Mouse (Mus musculus): ENCODE results near the gene Bid. TPM values are rescaled to one million over a fixed set of nuclear protein-coding genes. Genes with fewer than 3 reads are reported as not detected.

Bid gene
- total and polyA plus RNA-seq, 3 experiments: 28.2 to 50.2 TPM; not detected in 1

GRCm38 (mm10) chr6:120906521-120906920, 10.1 kb downstream of the Bid start:
- Histone ChIP-seq H3K4me1 (ENCODE audit: control insufficient read depth in 1 of 2, insufficient read depth in 2 of 2, low read length in 2 of 2) (peaks cover 14 to 43% of the 10 kb centered on the region in 2 experiments), H3K36me3 (ENCODE audit: control insufficient read depth in 1 of 2, insufficient read depth in 2 of 2, low read length in 2 of 2) (peaks cover 2 to 36% of the 10 kb centered on the region in 2 experiments)
- TF ChIP-seq RCOR1 (IDR thresholded peaks at IDR 0.05; ENCODE audit: low read depth, low read length): no peak
- TF ChIP-seq ZMIZ1 (IDR thresholded peaks at IDR 0.05; ENCODE audit: low read depth, low read length): no peak
- no peak for TF ChIP-seq RAD21 (IDR thresholded peaks at IDR 0.05; ENCODE audit: low read depth, low read length)
- no peak for TF ChIP-seq MAZ (IDR thresholded peaks at IDR 0.05; ENCODE audit: low read depth, low read length)
- no peak for TF ChIP-seq E2F4 (IDR thresholded peaks at IDR 0.05; ENCODE audit: borderline replicate concordance, low read depth, low read length)
- no peak for TF ChIP-seq CTCF (IDR thresholded peaks at IDR 0.05 in 2 of 3, conservative IDR thresholded peaks at IDR 0.05 in 1 of 3; ENCODE audit: control insufficient read depth in 1 of 3, insufficient read depth in 1 of 3, low read depth in 2 of 3, low read length in 3 of 3, poor library complexity in 1 of 3, severe bottlenecking in 1 of 3)
- no peak for TF ChIP-seq KAT2A (conservative IDR thresholded peaks at IDR 0.05; ENCODE audit: low read depth, low read length)
- no peak for TF ChIP-seq SIN3A (IDR thresholded peaks at IDR 0.05; ENCODE audit: low read length)
- no peak for TF ChIP-seq USF1 (IDR thresholded peaks at IDR 0.05; ENCODE audit: low read depth, low read length)
- no peak for TF ChIP-seq CHD2 (IDR thresholded peaks at IDR 0.05; ENCODE audit: low read length)
- TF ChIP-seq MAX (IDR thresholded peaks at IDR 0.05; ENCODE audit: low read length): no peak
- no peak for TF ChIP-seq EP300 (IDR thresholded peaks at IDR 0.05; ENCODE audit: low read depth in 1 of 2, low read length in 2 of 2)
- TF ChIP-seq GABPA (IDR thresholded peaks at IDR 0.05; ENCODE audit: low read depth, low read length): no peak
- TF ChIP-seq MAFK (IDR thresholded peaks at IDR 0.05; ENCODE audit: borderline replicate concordance, low read depth, low read length): no peak
- no peak for TF ChIP-seq MXI1 (IDR thresholded peaks at IDR 0.05; ENCODE audit: low read depth, low read length)
- TF ChIP-seq MYB (IDR thresholded peaks at IDR 0.05; ENCODE audit: low read depth, low read length): no peak
- TF ChIP-seq MEF2A (IDR thresholded peaks at IDR 0.05; ENCODE audit: extremely low read depth, insufficient replicate concordance, low read depth, low read length, poor library complexity, severe bottlenecking): no peak
- TF ChIP-seq ZNF384 (IDR thresholded peaks at IDR 0.05; ENCODE audit: low read depth, low read length): no peak

GRCm38 (mm10) chr6:120905111-120905510, 11.5 kb downstream of the Bid start:
- no peak overlapping the region for H3K27ac ChIP-seq (ENCODE audit: control insufficient read depth, low read depth, low read length)
- DNase-seq (ENCODE audit: low read depth, low spot score): no peak
- peaks cover 10 to 29% of the 10 kb centered on the region in 2 experiments for H3K4me1 ChIP-seq (ENCODE audit: control insufficient read depth in 1 of 2, insufficient read depth in 2 of 2, low read length in 2 of 2)
- no peaks in the 10 kb centered on the region for H3K9me3 ChIP-seq (replicated peaks; ENCODE audit: insufficient read depth, low read length)
- H3K79me2 ChIP-seq (ENCODE audit: control insufficient read depth, insufficient read depth, low read length, poor library complexity): peaks cover 4% of the 10 kb centered on the region; the same call in 1 of the 2 replicates
- no peak overlapping the region for H3K4me3 ChIP-seq (ENCODE audit: control insufficient read depth in 1 of 2, insufficient read depth in 1 of 2, low read depth in 2 of 2, low read length in 2 of 2)
- TF ChIP-seq POLR2AphosphoS2 (IDR thresholded peaks at IDR 0.05; ENCODE audit: low read length) (no peak), ZKSCAN1 (IDR thresholded peaks at IDR 0.05; ENCODE audit: low read depth, low read length) (no peak), GATA1 (IDR thresholded peaks at IDR 0.05; ENCODE audit: low read depth, low read length) (no peak), GABPA (IDR thresholded peaks at IDR 0.05; ENCODE audit: low read depth, low read length) (no peak), USF1 (IDR thresholded peaks at IDR 0.05; ENCODE audit: low read depth, low read length) (no peak), MYB (IDR thresholded peaks at IDR 0.05; ENCODE audit: low read depth, low read length) (no peak), BHLHE40 (IDR thresholded peaks at IDR 0.05; ENCODE audit: borderline replicate concordance, low read depth, low read length) (no peak), MAFK (IDR thresholded peaks at IDR 0.05; ENCODE audit: borderline replicate concordance, low read depth, low read length) (no peak), EP300 (IDR thresholded peaks at IDR 0.05; ENCODE audit: low read depth in 1 of 2, low read length in 2 of 2) (no peak), ZC3H11A (IDR thresholded peaks at IDR 0.05; ENCODE audit: low read depth, low read length) (no peak), POLR2A (IDR thresholded peaks at IDR 0.05; ENCODE audit: control insufficient read depth in 1 of 2, insufficient read depth in 1 of 2, low read depth in 1 of 2, low read length in 2 of 2, poor library complexity in 1 of 2) (no peak), SMC3 (IDR thresholded peaks at IDR 0.05; ENCODE audit: low read depth, low read length) (no peak), NRF1 (IDR thresholded peaks at IDR 0.05; ENCODE audit: insufficient read depth, low read depth, low read length, poor library complexity, severe bottlenecking) (no peak), JUND (IDR thresholded peaks at IDR 0.05; ENCODE audit: low read depth, low read length) (no peak), MYC (IDR thresholded peaks at IDR 0.05; ENCODE audit: low read depth, low read length) (no peak), MAX (IDR thresholded peaks at IDR 0.05; ENCODE audit: low read length) (no peak), SIN3A (IDR thresholded peaks at IDR 0.05; ENCODE audit: low read length) (no peak), TCF12 (IDR thresholded peaks at IDR 0.05; ENCODE audit: low read depth, low read length) (no peak), TBP (IDR thresholded peaks at IDR 0.05; ENCODE audit: low read depth, low read length) (no peak), HCFC1 (IDR thresholded peaks at IDR 0.05; ENCODE audit: low read depth, low read length) (no peak)
- no peak overlapping the region for H3K9ac ChIP-seq (ENCODE audit: control insufficient read depth, low read depth, low read length, poor library complexity, severe bottlenecking)
- H3K36me3 ChIP-seq (ENCODE audit: control insufficient read depth in 1 of 2, insufficient read depth in 2 of 2, low read length in 2 of 2): peaks cover 2 to 25% of the 10 kb centered on the region in 2 experiments
- H3K27me3 ChIP-seq (ENCODE audit: control insufficient read depth in 1 of 2, insufficient read depth in 2 of 2, low read length in 2 of 2): no peaks in the 10 kb centered on the region

More at GRCm38 (mm10) chr6:120906521-120906920, 10.1 kb downstream of the Bid start:
- Histone ChIP-seq H3K9me3 (replicated peaks; ENCODE audit: insufficient read depth, low read length) (no peaks in the 10 kb centered on the region), H3K9ac (ENCODE audit: control insufficient read depth, low read depth, low read length, poor library complexity, severe bottlenecking) (no peak overlapping the region), H3K79me2 (ENCODE audit: control insufficient read depth, insufficient read depth, low read length, poor library complexity) (peaks cover 4% of the 10 kb centered on the region; the same call in 1 of the 2 replicates), H3K4me3 (ENCODE audit: control insufficient read depth in 1 of 2, insufficient read depth in 1 of 2, low read depth in 2 of 2, low read length in 2 of 2) (no peak overlapping the region), H3K27ac (ENCODE audit: control insufficient read depth, low read depth, low read length) (no peak overlapping the region), H3K27me3 (ENCODE audit: control insufficient read depth in 1 of 2, insufficient read depth in 2 of 2, low read length in 2 of 2) (no peaks in the 10 kb centered on the region)
- no peak for DNase-seq (ENCODE audit: low read depth, low spot score)

Measured in MEL (cell line).